Mouse (Mus musculus) adrenal gland, adult 18-20 months (tissue): Measurements from ENCODE around the gene Psme1. TPM values are rescaled to one million over a fixed set of nuclear protein-coding genes. Genes with fewer than 3 reads are reported as not detected.

ENCODE experiments used
- total RNA-seq, 2 experiments: library from RNA; stranded (reverse); gene quantifications; 1 replicate in 1 of 2; 2 replicates in 1 of 2; pipeline ENCODE4 v1.2.3; 2021

Gene Psme1
- total RNA-seq, 2 experiments from 2014 or later = 231 to 367 TPM

Other genes with a start within 250 kb of the Psme1 start
- 100 to 1,000 TPM in 1 of 2 experiments, 10 to 100 TPM in 1; 79.4 to 114 TPM for gene Dhrs4, start 99.4 kb upstream of the Psme1 start, total RNA-seq
- gene Carmil3, start 87.5 kb upstream of the Psme1 start, total RNA-seq = 1 to 10 TPM; 4.8 to 5.4 TPM
- gene Cpne6, start 67.7 kb upstream of the Psme1 start, total RNA-seq = under 1 TPM in 1 of 2 experiments, not detected in 1; 0.13 TPM
- not detected for gene Nrl, start 53.1 kb upstream of the Psme1 start, total RNA-seq
- gene Pck2, start 37.9 kb upstream of the Psme1 start, total RNA-seq = 10 to 100 TPM; 21.6 to 31.7 TPM
- 100 to 1,000 TPM; 107 to 153 TPM for gene Dcaf11, start 18.1 kb upstream of the Psme1 start, total RNA-seq
- 1 to 10 TPM in 1 of 2 experiments, not detected in 1; 1.5 TPM for gene A730061H03Rik, start 17.7 kb upstream of the Psme1 start, total RNA-seq
- gene Fitm1, start 2.5 kb upstream of the Psme1 start, total RNA-seq = 1 to 10 TPM in 1 of 2 experiments, under 1 TPM in 1; 0.96 to 2.3 TPM
- 10 to 100 TPM; 27.5 to 45.7 TPM for gene Emc9, start 7.2 kb downstream of the Psme1 start, total RNA-seq
- gene Psme2, start 13.0 kb downstream of the Psme1 start, total RNA-seq = 100 to 1,000 TPM; 400 to 422 TPM
- 10 to 100 TPM; 28.1 to 36.0 TPM for gene Rnf31, start 13.6 kb downstream of the Psme1 start, total RNA-seq
- gene Irf9, start 25.4 kb downstream of the Psme1 start, total RNA-seq = 10 to 100 TPM; 20.0 to 26.2 TPM
- gene Rec8, start 39.9 kb downstream of the Psme1 start, total RNA-seq = 1 to 10 TPM; 3.5 to 7.4 TPM
- 100 to 1,000 TPM in 1 of 2 experiments, 10 to 100 TPM in 1; 95.4 to 122 TPM for gene Ipo4, start 57.8 kb downstream of the Psme1 start, total RNA-seq
- gene Gm49378, start 59.8 kb downstream of the Psme1 start, total RNA-seq = 1 to 10 TPM in 1 of 2 experiments, not detected in 1; 2.1 TPM
- 10 to 100 TPM; 70.2 to 84.9 TPM for gene Tm9sf1, start 65.7 kb downstream of the Psme1 start, total RNA-seq
- 1 to 10 TPM in 1 of 2 experiments, under 1 TPM in 1; 0.58 to 1.2 TPM for gene Tssk4, start 72.1 kb downstream of the Psme1 start, total RNA-seq
- 10 to 100 TPM; 37.1 to 59.5 TPM for gene Mdp1, start 82.4 kb downstream of the Psme1 start, total RNA-seq
- gene Gmpr2, start 93.8 kb downstream of the Psme1 start, total RNA-seq = 10 to 100 TPM; 24.0 to 24.5 TPM
- gene Nedd8, start 94.0 kb downstream of the Psme1 start, total RNA-seq = 100 to 1,000 TPM; 312 to 368 TPM
- gene Tinf2, start 103.7 kb downstream of the Psme1 start, total RNA-seq = 10 to 100 TPM; 34.3 to 59.4 TPM
- gene Tgm1, start 135.8 kb downstream of the Psme1 start, total RNA-seq = under 1 TPM; 0.29 to 0.30 TPM
- gene Rabggta, start 144.1 kb downstream of the Psme1 start, total RNA-seq = 10 to 100 TPM; 15.9 to 20.0 TPM
- 10 to 100 TPM; 60.4 to 72.0 TPM for gene Dhrs1, start 167.6 kb downstream of the Psme1 start, total RNA-seq
- gene Nop9, start 167.6 kb downstream of the Psme1 start, total RNA-seq = 10 to 100 TPM; 14.0 to 14.3 TPM
- gene Cideb, start 180.3 kb downstream of the Psme1 start, total RNA-seq = 1 to 10 TPM in 1 of 2 experiments, under 1 TPM in 1; 0.76 to 2.3 TPM
- not detected for gene Ltb4r2, start 183.3 kb downstream of the Psme1 start, total RNA-seq
- gene Ltb4r1, start 187.8 kb downstream of the Psme1 start, total RNA-seq = under 1 TPM; 0.42 to 0.50 TPM
- 10 to 100 TPM in 1 of 2 experiments, 1 to 10 TPM in 1; 8.3 to 17.1 TPM for gene Adcy4, start 206.0 kb downstream of the Psme1 start, total RNA-seq
- gene Ripk3, start 210.7 kb downstream of the Psme1 start, total RNA-seq = 1 to 10 TPM; 3.6 to 4.5 TPM
- 10 to 100 TPM; 17.4 to 21.4 TPM for gene Nfatc4, start 245.0 kb downstream of the Psme1 start, total RNA-seq